ENCODE assay signal across 23 mouse cellular contexts in the genomic region with DNA sequence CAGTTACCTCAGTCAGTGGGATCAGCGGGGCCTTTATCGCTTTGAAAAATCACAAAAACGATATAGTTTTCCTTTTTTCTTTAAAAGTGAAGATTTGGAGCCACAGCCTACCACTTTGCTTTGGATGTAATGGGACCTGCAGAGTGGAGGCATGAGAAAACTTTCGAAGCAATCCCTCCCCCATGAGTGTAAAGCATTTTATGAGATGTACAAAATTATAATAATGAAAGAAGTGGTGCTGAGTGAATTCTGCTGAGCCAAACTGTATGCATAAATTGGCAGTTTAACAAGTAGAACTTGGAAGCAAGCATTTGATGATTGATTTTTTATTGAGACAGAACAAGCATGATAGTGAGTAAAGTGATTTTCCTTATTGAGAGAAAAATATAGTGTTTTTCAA.
DNase-seq lines count a peak whose midpoint lies in the region; ATAC-seq and TF ChIP-seq lines count a peak whose summit lies in the region.
"Had no signal": no experiment of that assay in that cellular context is flagged by ENCODE, and none has a peak within 500 bp of the region (broad histone marks: within the 10 kb centered on the region; RNA-seq: fewer than 3 reads in every experiment).

No protein-coding gene starts in this region.

- H3K36me3 ChIP-seq in forebrain, embryonic 12.5 days (replicated peaks), result no peaks in the 10 kb centered on the region
- no peaks in the 10 kb centered on the region for H3K36me3 ChIP-seq in forebrain, embryonic 13.5 days (ENCODE audit: poor library complexity, severe bottlenecking)
- H3K36me3 ChIP-seq in forebrain, postnatal 0 days (ENCODE audit: insufficient read depth), result no peaks in the 10 kb centered on the region
- no peaks in the 10 kb centered on the region for H3K36me3 ChIP-seq in forebrain, embryonic 11.5 days (ENCODE audit: control insufficient read depth, insufficient read depth, low read length)
- H3K36me3 ChIP-seq in midbrain, embryonic 11.5 days (ENCODE audit: control insufficient read depth, insufficient read depth, low read length), result no peaks in the 10 kb centered on the region
- no peaks in the 10 kb centered on the region for H3K36me3 ChIP-seq in midbrain, embryonic 14.5 days (ENCODE audit: control insufficient read depth, insufficient read depth, low read length)
- H3K36me3 ChIP-seq: embryonic facial prominence, embryonic 10.5 days; embryonic facial prominence, embryonic 12.5 days; forebrain, embryonic 15.5 days; G1E had no signal

- no peak for ATAC-seq in forebrain, embryonic 12.5 days (ENCODE audit: low FRiP score)
- ATAC-seq in forebrain, embryonic 13.5 days, result no peak
- peak; percentile 59; the same call in 1 of the 2 replicates for ATAC-seq in forebrain, postnatal 0 days
- no peak for ATAC-seq in forebrain, embryonic 11.5 days (replicated peaks; ENCODE audit: low FRiP score)
- no peak for ATAC-seq in midbrain, embryonic 11.5 days (ENCODE audit: low FRiP score)
- ATAC-seq in midbrain, embryonic 14.5 days (ENCODE audit: low FRiP score, low TSS enrichment), result no peak
- ATAC-seq: activated CD4-positive, CD25-positive, alpha-beta regulatory T cell, adult 4 months; CD4-positive, CD25-positive, alpha-beta regulatory T cell, adult 4 months; forebrain, embryonic 15.5 days; Patski had no signal

- no peak overlapping the region for H3K9ac ChIP-seq in forebrain, embryonic 12.5 days
- H3K9ac ChIP-seq in forebrain, embryonic 13.5 days, result no peak overlapping the region
- no peak overlapping the region for H3K9ac ChIP-seq in forebrain, postnatal 0 days
- no peak overlapping the region for H3K9ac ChIP-seq in forebrain, embryonic 11.5 days (ENCODE audit: low read length)
- H3K9ac ChIP-seq in midbrain, embryonic 11.5 days (ENCODE audit: low read length), result no peak overlapping the region
- H3K9ac ChIP-seq in midbrain, embryonic 14.5 days (replicated peaks; ENCODE audit: low read length), result no peak overlapping the region
- H3K9ac ChIP-seq: embryonic facial prominence, embryonic 12.5 days; forebrain, embryonic 15.5 days had no signal

- DNase-seq in forebrain, postnatal 0 days, result no peak
- no peak for DNase-seq in forebrain, embryonic 11.5 days (ENCODE audit: low spot score)
- DNase-seq in midbrain, embryonic 11.5 days (ENCODE audit: low spot score, missing footprints), result peak; percentile 78
- no peak for DNase-seq in midbrain, embryonic 14.5 days
- DNase-seq: adrenal gland, adult 8-10 months; adrenal gland, postnatal 14 days; adrenal gland, postnatal 36 days; B cell, adult 2 months; cerebellum, adult 11-12 months; cerebellum, adult 2 months; cerebellum, adult 9-10 months; cerebellum, postnatal 10 days; cerebellum, postnatal 25 days had no signal

- no peak for TF ChIP-seq CTCF in forebrain, postnatal 0 days (IDR thresholded peaks at IDR 0.05; ENCODE audit: low read depth)

- WGBS in forebrain, embryonic 12.5 days, result 79% methylated on average over 4 of the region's 4 CpGs
- WGBS in forebrain, embryonic 13.5 days, result 77% methylated on average over 4 of the region's 4 CpGs
- WGBS in forebrain, postnatal 0 days, result 70% methylated on average over 4 of the region's 4 CpGs
- 76% methylated on average over 4 of the region's 4 CpGs for WGBS in forebrain, embryonic 11.5 days
- 85% methylated on average over 4 of the region's 4 CpGs for WGBS in midbrain, embryonic 11.5 days
- WGBS in midbrain, embryonic 14.5 days, result 81% methylated on average over 4 of the region's 4 CpGs

- no peaks in the 10 kb centered on the region for H3K27me3 ChIP-seq in forebrain, embryonic 12.5 days
- H3K27me3 ChIP-seq in forebrain, embryonic 13.5 days, result no peaks in the 10 kb centered on the region
- no peaks in the 10 kb centered on the region for H3K27me3 ChIP-seq in forebrain, postnatal 0 days (ENCODE audit: insufficient read depth, low read length)
- H3K27me3 ChIP-seq in forebrain, embryonic 11.5 days (ENCODE audit: control insufficient read depth, insufficient read depth, low read length), result no peaks in the 10 kb centered on the region
- H3K27me3 ChIP-seq in midbrain, embryonic 11.5 days (ENCODE audit: control insufficient read depth, insufficient read depth, low read length), result no peaks in the 10 kb centered on the region
- no peaks in the 10 kb centered on the region for H3K27me3 ChIP-seq in midbrain, embryonic 14.5 days (ENCODE audit: control insufficient read depth, insufficient read depth, low read length)
- H3K27me3 ChIP-seq: CH12.LX; embryonic facial prominence, embryonic 12.5 days; forebrain, embryonic 15.5 days; Patski had no signal

- H3K9me3 ChIP-seq in forebrain, embryonic 12.5 days, result no peaks in the 10 kb centered on the region
- H3K9me3 ChIP-seq in forebrain, embryonic 13.5 days (replicated peaks), result no peaks in the 10 kb centered on the region
- no peaks in the 10 kb centered on the region for H3K9me3 ChIP-seq in forebrain, postnatal 0 days (ENCODE audit: low read length)
- no peaks in the 10 kb centered on the region for H3K9me3 ChIP-seq in forebrain, embryonic 11.5 days (ENCODE audit: control insufficient read depth, low read length)
- H3K9me3 ChIP-seq in midbrain, embryonic 11.5 days (ENCODE audit: control insufficient read depth, low read length), result no peaks in the 10 kb centered on the region
- H3K9me3 ChIP-seq in midbrain, embryonic 14.5 days (ENCODE audit: control insufficient read depth, low read length), result no peaks in the 10 kb centered on the region
- H3K9me3 ChIP-seq: embryonic facial prominence, embryonic 10.5 days; embryonic facial prominence, embryonic 12.5 days; forebrain, embryonic 15.5 days; G1E had no signal

- H3K4me1 ChIP-seq in forebrain, embryonic 12.5 days, result peaks cover 8% of the 10 kb centered on the region; the same call in 1 of the 2 replicates
- peaks cover 9% of the 10 kb centered on the region for H3K4me1 ChIP-seq in forebrain, embryonic 13.5 days
- no peaks in the 10 kb centered on the region for H3K4me1 ChIP-seq in forebrain, postnatal 0 days (ENCODE audit: insufficient read depth)
- no peaks in the 10 kb centered on the region for H3K4me1 ChIP-seq in forebrain, embryonic 11.5 days (replicated peaks; ENCODE audit: control insufficient read depth, insufficient read depth, low read length)
- no peaks in the 10 kb centered on the region for H3K4me1 ChIP-seq in midbrain, embryonic 11.5 days (ENCODE audit: control insufficient read depth, insufficient read depth, low read length)
- no peaks in the 10 kb centered on the region for H3K4me1 ChIP-seq in midbrain, embryonic 14.5 days (ENCODE audit: control insufficient read depth, insufficient read depth, low read length)
- H3K4me1 ChIP-seq: embryonic facial prominence, embryonic 10.5 days; embryonic facial prominence, embryonic 12.5 days had no signal

- 0 out of 2 replicates have a peak overlapping the region, but pooled peaks have one; percentile 5 for H3K27ac ChIP-seq in forebrain, embryonic 12.5 days
- no peak overlapping the region for H3K27ac ChIP-seq in forebrain, embryonic 13.5 days
- H3K27ac ChIP-seq in forebrain, postnatal 0 days (ENCODE audit: low read depth, low read length), result no peak overlapping the region
- no peak overlapping the region for H3K27ac ChIP-seq in forebrain, embryonic 11.5 days (ENCODE audit: low read depth, low read length)
- H3K27ac ChIP-seq in midbrain, embryonic 11.5 days (ENCODE audit: low read depth, low read length), result no peak overlapping the region
- no peak overlapping the region for H3K27ac ChIP-seq in midbrain, embryonic 14.5 days (replicated peaks; ENCODE audit: low read depth, low read length)
- H3K27ac ChIP-seq: embryonic facial prominence, embryonic 10.5 days; embryonic facial prominence, embryonic 12.5 days; forebrain, embryonic 15.5 days had no signal

- no peak overlapping the region for H3K4me3 ChIP-seq in forebrain, embryonic 12.5 days (replicated peaks)
- no peak overlapping the region for H3K4me3 ChIP-seq in forebrain, embryonic 13.5 days
- H3K4me3 ChIP-seq in forebrain, postnatal 0 days (ENCODE audit: low read depth, low read length), result no peak overlapping the region
- no peak overlapping the region for H3K4me3 ChIP-seq in forebrain, embryonic 11.5 days (ENCODE audit: low read depth, low read length)
- H3K4me3 ChIP-seq in midbrain, embryonic 11.5 days (ENCODE audit: low read depth, low read length), result no peak overlapping the region
- no peak overlapping the region for H3K4me3 ChIP-seq in midbrain, embryonic 14.5 days (replicated peaks; ENCODE audit: low read depth, low read length)
- H3K4me3 ChIP-seq: embryonic facial prominence, embryonic 10.5 days; embryonic facial prominence, embryonic 12.5 days; forebrain, embryonic 15.5 days had no signal

- H3K4me2 ChIP-seq in forebrain, embryonic 12.5 days, result no peak overlapping the region
- no peak overlapping the region for H3K4me2 ChIP-seq in forebrain, embryonic 13.5 days
- no peak overlapping the region for H3K4me2 ChIP-seq in forebrain, postnatal 0 days (ENCODE audit: low read depth)
- no peak overlapping the region for H3K4me2 ChIP-seq in forebrain, embryonic 11.5 days (ENCODE audit: low read depth, low read length, severe bottlenecking)
- no peak overlapping the region for H3K4me2 ChIP-seq in midbrain, embryonic 11.5 days
- no peak overlapping the region for H3K4me2 ChIP-seq in midbrain, embryonic 14.5 days (ENCODE audit: low read length)
- H3K4me2 ChIP-seq: embryonic facial prominence, embryonic 12.5 days; forebrain, embryonic 15.5 days had no signal
